Mouse (Mus musculus) gastrocnemius, adult 18-20 months (tissue): ENCODE results near the gene Olfr978. TPM values are rescaled to one million over a fixed set of nuclear protein-coding genes. Genes with fewer than 3 reads are reported as not detected.
"Not testable (repeated sequence)": the region's sequence is repeated elsewhere in the genome, so short reads cannot be mapped to it uniquely, and the experiment has no call there.

Source experiments
- DNase-seq: peaks from one replicate; pipeline ENCODE4 v3.0.0; 2021; ENCODE audit warnings: low spot score
- long read RNA-seq, 2 experiments: library from polyadenylated mRNA; stranded (forward); transcript quantifications; one replicate each; pipeline ENCODE4 v2.0.0; 2021
- total RNA-seq, 2 experiments: library from RNA; stranded (reverse); gene quantifications; 2 replicates each; pipeline ENCODE4 v1.2.3; 2021

Gene Olfr978
- not detected for total RNA-seq
- long read RNA-seq, experiment 1, result 0 reads
- long read RNA-seq, experiment 2, result 0 reads

DNA sequence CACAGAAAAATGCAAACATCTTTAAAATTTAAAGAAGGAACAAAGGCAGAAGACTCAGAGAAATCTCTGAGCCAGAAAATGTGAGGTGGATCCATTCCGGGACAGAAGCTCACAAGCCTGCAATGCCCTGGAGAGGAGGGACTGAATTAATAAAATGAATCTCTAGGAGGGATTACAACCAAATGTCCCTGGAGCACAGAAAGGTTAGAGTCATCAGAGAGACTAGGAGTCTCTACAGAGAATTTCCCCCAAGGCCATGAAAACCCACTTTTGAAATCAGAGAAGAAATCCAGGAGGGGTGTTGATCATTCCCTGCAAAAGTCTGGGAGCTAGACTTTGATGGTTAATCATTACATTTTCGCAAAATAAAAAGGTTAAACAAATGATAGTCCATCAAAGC, at the start of gene Olfr978:
Gene Olfr978 (plus strand): TSS at position 301 of the 400 bp plus-strand sequence.
- DNase-seq, result no peak

GRCm38 (mm10) chr9:39951946-39952345, 40.0 kb upstream of the Olfr978 start, which contains the start of gene Olfr975:
TSS of gene Olfr975 (minus strand) at chr9:39952046.
- no peak for DNase-seq

DNA sequence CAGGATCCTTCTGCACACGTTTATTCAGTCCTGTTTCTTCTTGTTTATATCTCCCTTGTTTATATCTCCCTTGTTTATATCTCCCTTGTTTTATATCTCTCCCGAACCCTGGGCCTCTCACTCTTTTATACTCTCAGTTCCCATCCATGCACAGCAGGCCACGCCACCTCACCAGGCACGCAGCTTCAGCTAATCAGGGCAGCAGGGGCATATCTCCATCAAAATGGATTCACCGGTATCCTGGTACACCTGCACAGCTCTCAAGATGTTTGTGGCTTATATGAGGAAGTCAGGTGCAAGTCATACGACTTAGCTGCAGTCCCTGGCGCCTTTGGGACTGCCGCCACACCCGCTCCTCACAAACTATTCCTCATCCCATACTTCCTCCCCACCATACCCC, 30.9 kb upstream of the Olfr978 start, which contains the start of gene Olfr976:
Gene Olfr976 (minus strand): TSS at position 101 of the 400 bp plus-strand sequence.
- not testable (repeated sequence) for DNase-seq

DNA sequence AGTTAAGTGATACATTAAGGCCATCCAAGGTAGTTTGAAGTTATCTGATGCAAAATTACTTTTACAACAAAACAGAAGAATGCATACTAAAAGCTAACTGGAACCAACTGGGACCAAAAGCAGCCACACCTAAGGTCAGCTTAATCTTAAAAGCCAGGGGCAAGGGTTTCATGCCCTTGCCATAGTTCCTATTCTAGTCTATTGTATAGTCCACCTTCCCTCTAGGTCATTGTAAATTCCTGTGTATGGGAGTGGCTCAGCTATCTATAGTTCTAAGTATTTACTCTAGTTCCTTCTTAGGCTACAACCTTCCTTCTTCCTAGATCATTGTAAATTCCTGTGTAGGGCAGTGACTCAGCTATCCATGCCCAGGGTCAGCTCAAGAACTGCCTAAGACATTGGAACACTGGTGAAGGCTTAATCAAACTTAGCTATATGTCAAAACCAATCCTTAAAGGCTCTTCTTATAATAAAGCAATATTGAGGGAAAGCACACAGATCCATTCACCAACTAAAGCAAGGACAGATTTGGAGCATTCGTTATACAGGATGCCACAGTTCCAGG, 15.2 kb upstream of the Olfr978 start:
- not testable (repeated sequence) for DNase-seq

DNA sequence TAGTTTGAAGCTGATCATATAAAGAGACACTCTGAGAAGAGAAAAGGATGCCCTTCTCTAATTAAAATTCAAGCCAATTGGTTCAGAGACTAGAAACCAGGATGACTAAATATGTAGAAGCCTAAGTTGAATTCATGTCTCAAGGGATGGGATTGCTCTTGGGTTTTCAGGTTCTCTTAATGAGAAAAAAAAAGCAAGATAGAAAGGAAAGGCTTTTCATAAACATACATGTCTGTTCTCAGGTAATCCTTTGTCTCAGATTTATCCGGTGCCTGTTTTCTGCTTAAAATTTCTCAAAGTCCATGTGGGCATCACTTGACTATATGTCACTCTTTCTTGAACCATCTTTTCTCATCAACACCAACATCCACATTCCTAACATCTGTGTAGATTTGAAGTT, 11.5 kb downstream of the Olfr978 start, which contains the start of gene Olfr979:
Gene Olfr979 (minus strand): TSS at position 101 of the 400 bp plus-strand sequence.
- DNase-seq, result no peak

- no peak for DNase-seq
These were observed 17.6 kb downstream of the Olfr978 start, which contains the start of gene Olfr980 for GRCm38 (mm10) chr9:40009482-40009881. TSS of gene Olfr980 (minus strand) at chr9:40009582.

DNA sequence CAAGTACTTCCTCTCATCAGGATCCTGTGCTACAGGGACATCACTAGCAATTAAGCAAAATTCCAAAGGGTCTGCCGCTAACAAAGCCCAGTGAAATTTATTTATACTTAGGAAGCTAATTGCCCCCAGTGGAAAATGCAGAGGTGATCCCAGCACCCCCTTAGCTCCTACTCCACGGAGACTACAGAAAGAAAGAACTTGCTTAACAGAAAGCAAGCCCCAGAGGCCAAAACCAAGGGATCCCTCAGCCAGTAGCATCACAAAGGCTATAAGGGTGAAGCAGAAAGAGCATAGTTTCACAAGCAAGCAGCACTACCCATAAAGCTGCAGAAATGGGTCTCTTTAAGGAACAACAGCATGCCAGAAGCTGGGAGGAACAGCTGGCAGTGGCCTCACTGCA, 29.3 kb downstream of the Olfr978 start, which contains the start of gene Olfr981:
Gene Olfr981 (plus strand): TSS at position 301 of the 400 bp plus-strand sequence.
- DNase-seq, result no peak

Other genes with a start within 250 kb of the Olfr978 start
- not detected for gene Olfr967, start 245.9 kb upstream of the Olfr978 start, total RNA-seq
- gene Olfr968, start 208.9 kb upstream of the Olfr978 start, total RNA-seq, result not detected
- not detected for gene Olfr969, start 201.2 kb upstream of the Olfr978 start, total RNA-seq
- not detected for gene Olfr970, start 183.3 kb upstream of the Olfr978 start, total RNA-seq
- gene Olfr971, start 155.2 kb upstream of the Olfr978 start, total RNA-seq, result not detected
- gene Olfr972, start 125.7 kb upstream of the Olfr978 start, total RNA-seq, result not detected
- not detected for gene Olfr229, start 84.8 kb upstream of the Olfr978 start, total RNA-seq
- not detected for gene Olfr974, start 54.6 kb upstream of the Olfr978 start, total RNA-seq
- gene Olfr975, start 40.1 kb upstream of the Olfr978 start, total RNA-seq, result not detected
- gene Olfr976, start 31.0 kb upstream of the Olfr978 start, total RNA-seq, result not detected
- gene Olfr979, start 11.4 kb downstream of the Olfr978 start, total RNA-seq, result not detected
- not detected for gene Olfr980, start 17.5 kb downstream of the Olfr978 start, total RNA-seq
- not detected for gene Olfr981, start 29.4 kb downstream of the Olfr978 start, total RNA-seq
- not detected for gene Olfr982, start 81.7 kb downstream of the Olfr978 start, total RNA-seq
- gene Olfr983, start 101.5 kb downstream of the Olfr978 start, total RNA-seq, result not detected
- gene Olfr984, start 122.1 kb downstream of the Olfr978 start, total RNA-seq, result not detected
- not detected for gene Olfr985, start 138.1 kb downstream of the Olfr978 start, total RNA-seq
- gene Tmem225, start 156.0 kb downstream of the Olfr978 start, total RNA-seq, result not detected
- not detected for gene Olfr986, start 188.8 kb downstream of the Olfr978 start, total RNA-seq
- 1 to 10 TPM; 1.3 to 1.6 TPM for gene Zfp202, start 200.2 kb downstream of the Olfr978 start, total RNA-seq